Mouse (Mus musculus): ENCODE measurements at regions not wholly inside any gene's neighbourhood (a gene's known extent, or its start where the extent isn't known, plus 50 kb on each side); places are given as distances from the start of the nearest gene placed in this dataset.

- ATAC-seq (replicated peaks; ENCODE audit: poor library complexity, severe bottlenecking), result peak; percentile 67
Observed at GRCm38 (mm10) chr6:130954164-130954563, 293.0 kb downstream of the Klra2 start.

DNA sequence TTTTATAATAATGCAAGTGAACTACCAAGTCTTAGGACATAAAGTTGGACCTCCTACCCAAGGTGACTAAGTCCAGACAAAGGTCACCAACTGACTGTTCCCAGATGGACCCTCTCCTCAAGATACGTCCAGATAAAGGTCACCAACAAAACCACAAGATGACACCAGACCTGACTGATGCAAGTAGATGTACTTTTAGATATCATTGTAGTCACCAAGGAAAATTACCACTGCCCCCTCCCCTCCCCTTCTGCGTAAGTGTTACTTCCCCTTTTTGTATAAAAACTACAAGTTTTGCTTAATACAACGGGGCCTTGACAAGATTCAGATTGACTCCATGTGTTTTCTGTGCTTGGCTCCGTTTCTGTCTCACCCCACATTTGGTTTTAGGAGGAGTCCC lies 310.4 kb downstream of the Klra2 start:
- ATAC-seq (replicated peaks; ENCODE audit: poor library complexity, severe bottlenecking), result peak; percentile 95
